ENCODE assay signal across 40 mouse cellular contexts in genomic region chr14:32125256-32125655, GRCm38 (mm10). TPM values are rescaled to one million over a fixed set of nuclear protein-coding genes. Genes with fewer than 3 reads are reported as not detected.
"Had no signal": no experiment of that assay in that cellular context is flagged by ENCODE, and none has a peak within 500 bp of the region (broad histone marks: within the 10 kb centered on the region; RNA-seq: fewer than 3 reads in every experiment).

No protein-coding gene starts in this region.

RNA-seq across cellular contexts. Expression of gene Msmb, which starts 16.6 kb away (rescaled TPM):
- total RNA-seq: heart, postnatal 10 days; heart, postnatal 14 days; heart, postnatal 25 days; heart, postnatal 36 days; heart, postnatal 4 days; hematopoietic stem cell, adult 5-6 weeks; hindbrain, postnatal 0 days; layer of hippocampus, adult 18-20 months; layer of hippocampus, adult 2 months; layer of hippocampus, adult 8-10 months; layer of hippocampus, postnatal 10 days; layer of hippocampus, postnatal 14 days; layer of hippocampus, postnatal 25 days; layer of hippocampus, postnatal 36 days; left cerebral cortex, adult 18-20 months; left cerebral cortex, adult 2 months; left cerebral cortex, adult 8-10 months; left cerebral cortex, postnatal 10 days had no signal
- polyA plus RNA-seq: heart, embryonic 14.5 days; heart, embryonic 15.5 days; heart, embryonic 16.5 days; heart, postnatal 0 days; hindbrain, embryonic 10.5 days; hindbrain, embryonic 11.5 days; hindbrain, embryonic 12.5 days; hindbrain, embryonic 13.5 days; hindbrain, embryonic 14.5 days; hindbrain, embryonic 15.5 days; hindbrain, embryonic 16.5 days; hindbrain, postnatal 0 days; inflammation-experienced regulatory T-cells, adult 6 months; intestine, embryonic 14.5 days; intestine, embryonic 15.5 days; intestine, embryonic 16.5 days; intestine, postnatal 0 days; kidney, adult 2 months; kidney, embryonic 14.5 days; kidney, embryonic 15.5 days; kidney, embryonic 16.5 days; kidney, postnatal 0 days; large intestine, adult 2 months had no signal
